Mouse (Mus musculus) midbrain, embryonic 14.5 days (tissue): ENCODE data around the gene Zfp1. TPM values are rescaled to one million over a fixed set of nuclear protein-coding genes. Genes with fewer than 3 reads are reported as not detected.

Experiments
- ATAC-seq: fragments of 200-750 bp; cut with Nextera tagmentation; 2 replicates; pipeline ENCODE4 v1.8.0; 2017; ENCODE audit warnings: moderate number of reproducible peaks, moderate library complexity; ENCODE audit not compliant: low FRiP score, low TSS enrichment
- DNase-seq: peaks from one replicate; pipeline ENCODE4 v3.0.0-alpha.2; 2015
- H3K27ac ChIP-seq: fragments of 300-500 bp; sonication (generic); replicated peaks from 2 replicates; pipeline ENCODE4 v1.5.1; 2014; ENCODE audit warnings: mild to moderate bottlenecking, low read depth, low read length, moderate library complexity
- H3K27me3 ChIP-seq: fragments of 300-500 bp; sonication (generic); 2 replicates; pipeline ENCODE4 v1.6.1; 2014; ENCODE audit warnings: low read length, control low read depth, mixed read lengths; ENCODE audit not compliant: control insufficient read depth, insufficient read depth
- H3K36me3 ChIP-seq: fragments of 300-500 bp; sonication (generic); 2 replicates; pipeline ENCODE4 v1.6.1; 2014; ENCODE audit warnings: low read length, control low read depth; ENCODE audit not compliant: control insufficient read depth, insufficient read depth
- H3K4me1 ChIP-seq: fragments of 300-500 bp; sonication (generic); 2 replicates; pipeline ENCODE4 v1.6.1; 2014; ENCODE audit warnings: mild to moderate bottlenecking, antibody characterized with exemption, low read length, control low read depth; ENCODE audit not compliant: control insufficient read depth, insufficient read depth
- H3K4me2 ChIP-seq: fragments of 300-500 bp; sonication (generic); 2 replicates; pipeline ENCODE4 v1.6.1; 2014; ENCODE audit warnings: mild to moderate bottlenecking, low read length, moderate library complexity
- H3K4me3 ChIP-seq: fragments of 300-500 bp; sonication (generic); replicated peaks from 2 replicates; pipeline ENCODE4 v1.5.1; 2014; ENCODE audit warnings: low read depth, low read length
- H3K9ac ChIP-seq: fragments of 300-500 bp; sonication (generic); replicated peaks from 2 replicates; pipeline ENCODE4 v1.6.1; 2014; ENCODE audit warnings: mild to moderate bottlenecking, low read length, moderate library complexity
- H3K9me3 ChIP-seq: fragments of 300-500 bp; sonication (generic); 2 replicates; pipeline ENCODE4 v1.6.1; 2016; ENCODE audit warnings: low read length, control low read depth, mixed read lengths; ENCODE audit not compliant: control insufficient read depth
- WGBS: fragments of 180-500 bp; shearing (Covaris S2); extraction: QIAGEN DNeasy Blood & Tissue Kit; methylation state at CpG from one replicate; pipeline ENCODE4 v1.1.7; 2014; 5-methylcytosine and 5-hydroxymethylcytosine counted together
- polyA plus RNA-seq: library from polyadenylated mRNA; unstranded; fragments of >200 nt; fragmentation: Nextera tagmentation; extraction: Ambion mirVana; gene quantifications from 2 replicates; pipeline ENCODE4 v1.2.1, GENCODE M21; 2014

Zfp1 gene
- polyA plus RNA-seq, 1 experiment from 2014 or later = 33.8 TPM

DNA sequence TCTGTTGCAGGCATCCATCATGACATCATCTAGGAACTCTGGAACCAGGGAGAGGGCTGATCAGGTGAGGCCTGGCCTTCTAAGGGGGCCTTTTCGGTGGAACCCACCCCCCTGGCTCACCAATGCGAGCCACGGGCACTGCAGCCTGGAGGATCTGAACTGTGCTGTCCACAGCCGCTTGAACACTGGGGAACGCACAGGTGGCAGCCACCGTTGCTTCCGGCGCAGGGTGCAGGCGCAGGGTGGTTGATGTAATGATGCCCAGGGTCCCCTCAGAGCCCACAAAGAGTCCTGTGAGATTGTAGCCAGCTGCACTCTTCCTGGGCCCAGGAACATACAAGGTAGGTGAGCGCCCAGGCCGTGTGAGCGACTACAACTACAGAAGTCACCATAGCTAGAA lies 14.8 kb upstream of the Zfp1 start:
- Histone ChIP-seq H3K9me3 (no peaks in the 10 kb centered on the region), H3K9ac (no peak overlapping the region), H3K4me1 (no peaks in the 10 kb centered on the region), H3K4me2 (no peak overlapping the region), H3K27me3 (no peaks in the 10 kb centered on the region), H3K27ac (no peak overlapping the region), H3K36me3 (peaks cover 17% of the 10 kb centered on the region), H3K4me3 (no peak overlapping the region)
- WGBS = 97% methylated on average over 12 of the region's 12 CpGs
- ATAC-seq = no peak
- DNase-seq = no peak

DNA sequence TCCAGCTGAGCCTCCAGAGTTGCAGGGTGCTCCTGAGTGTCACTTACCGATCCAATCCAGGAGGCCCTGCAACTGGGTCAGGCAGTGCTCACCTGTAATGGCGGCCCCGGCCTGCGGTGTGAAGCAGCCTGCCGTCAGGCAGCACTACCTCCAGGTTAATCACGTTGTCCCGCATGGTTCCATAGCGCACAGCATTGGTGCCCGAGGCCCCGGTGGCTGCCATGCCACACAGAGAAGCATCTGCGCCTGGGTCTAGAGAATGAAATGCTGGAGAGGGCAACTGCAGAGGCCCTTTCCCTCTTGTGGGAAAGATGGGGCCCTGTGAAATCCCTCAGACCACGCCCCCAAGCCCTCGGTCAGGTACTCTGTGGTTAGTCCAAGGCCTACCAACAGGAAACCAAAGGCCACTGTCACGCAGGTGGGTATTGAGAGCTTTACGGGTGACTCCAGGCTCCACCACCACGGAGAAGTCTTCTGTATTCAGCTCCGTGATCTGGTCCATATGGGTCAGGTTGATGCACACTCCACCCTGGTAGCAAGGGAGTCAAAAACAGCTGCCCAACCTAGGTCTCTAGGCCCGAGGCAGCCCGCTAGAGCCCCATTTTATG lies 14.2 kb upstream of the Zfp1 start:
- Histone ChIP-seq H3K9me3 (no peaks in the 10 kb centered on the region), H3K4me3 (no peak overlapping the region), H3K9ac (no peak overlapping the region), H3K27ac (no peak overlapping the region), H3K36me3 (peaks cover 13% of the 10 kb centered on the region), H3K4me2 (no peak overlapping the region), H3K27me3 (no peaks in the 10 kb centered on the region), H3K4me1 (no peaks in the 10 kb centered on the region)
- DNase-seq (no peak), ATAC-seq (no peak)
- WGBS = 88% methylated on average over 19 of the region's 19 CpGs

DNA sequence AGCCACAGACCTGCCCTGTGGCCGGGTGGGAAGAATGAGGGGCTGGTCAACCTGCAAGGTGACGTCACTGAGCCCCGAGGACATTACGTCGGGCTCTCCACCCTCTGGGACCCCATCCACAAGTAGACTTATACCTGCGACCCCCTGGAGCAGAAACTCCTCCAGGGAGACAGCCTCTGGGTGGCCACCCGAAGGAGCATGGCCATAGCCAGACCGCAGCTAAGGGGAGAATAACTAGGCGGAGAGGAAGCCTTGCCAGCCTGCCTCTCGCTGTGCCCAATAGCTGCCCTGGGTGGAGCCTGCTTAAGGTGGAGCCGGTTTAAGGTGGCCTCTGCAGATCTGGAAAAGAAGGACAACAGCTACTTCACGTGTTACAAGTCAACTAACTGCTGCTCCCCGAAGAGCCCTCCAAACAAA lies 13.1 kb upstream of the Zfp1 start, which contains the start of gene Ldhd:
Ldhd (minus strand) TSS at position 270 of the 417 bp plus-strand sequence.
- Histone ChIP-seq H3K27ac (no peak within 1 kb of the TSS), H3K4me3 (peak within 1 kb of the TSS; percentile 19), H3K36me3 (0 out of 2 replicates have a peak, but pooled peaks cover 10% of the 10 kb centered on the region), H3K9me3 (no peaks in the 10 kb centered on the region), H3K4me2 (peak within 1 kb of the TSS; percentile 41), H3K27me3 (no peaks in the 10 kb centered on the region), H3K9ac (no peak within 1 kb of the TSS; the same call in 1 of the 2 replicates), H3K4me1 (no peaks in the 10 kb centered on the region)
- 25% methylated on average over 13 of the region's 13 CpGs for WGBS
- ATAC-seq (no peak), DNase-seq (peak; percentile 41)

DNA sequence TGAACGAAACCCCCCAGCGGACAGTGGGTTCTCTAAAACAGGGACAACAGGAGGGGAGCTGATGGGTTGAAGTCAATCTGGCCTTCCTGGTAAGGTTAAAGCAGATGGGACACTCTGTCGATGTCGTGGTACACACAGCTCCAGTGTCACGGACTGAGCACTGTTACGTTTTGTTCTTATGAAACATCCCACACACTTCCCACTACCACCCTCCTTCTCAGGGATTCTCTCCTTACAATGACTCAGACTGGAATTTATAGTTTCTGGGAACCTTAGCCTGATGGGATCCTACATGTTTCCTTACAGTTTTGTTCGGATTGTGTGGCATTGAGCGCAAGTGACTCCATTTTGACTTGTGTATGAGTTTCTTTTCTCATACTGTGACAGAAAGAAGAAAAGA lies 11.6 kb upstream of the Zfp1 start:
- DNase-seq = no peak

DNA sequence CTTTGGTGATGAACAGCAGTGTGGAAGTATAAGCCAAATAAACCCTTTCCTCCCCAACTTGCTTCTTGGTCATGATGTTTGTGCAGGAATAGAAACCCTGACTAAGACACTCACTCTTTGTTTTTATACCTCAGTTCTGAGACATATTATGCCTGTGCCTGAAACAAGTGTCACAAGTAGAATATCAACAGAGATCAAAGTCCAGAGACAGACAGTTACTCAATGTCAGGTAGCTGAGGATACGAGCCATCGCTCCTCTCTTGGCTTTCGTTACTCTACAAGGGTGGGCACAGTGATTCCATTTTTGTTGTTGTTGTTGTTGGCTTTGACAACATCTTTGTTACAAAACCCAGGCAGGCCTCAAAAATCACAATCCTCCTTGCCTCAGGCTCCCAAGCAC lies 10.2 kb upstream of the Zfp1 start:
- Histone ChIP-seq H3K4me1 (no peaks in the 10 kb centered on the region), H3K27me3 (no peaks in the 10 kb centered on the region), H3K27ac (no peak overlapping the region), H3K9me3 (no peaks in the 10 kb centered on the region), H3K4me3 (no peak overlapping the region), H3K9ac (no peak overlapping the region), H3K36me3 (0 out of 2 replicates have a peak, but pooled peaks cover 5% of the 10 kb centered on the region), H3K4me2 (no peak overlapping the region)
- 95% methylated on average over 3 of the region's 3 CpGs for WGBS
- no peak for DNase-seq
- ATAC-seq = no peak

More for the DNA sequence above, 11.6 kb upstream of the Zfp1 start:
- Histone ChIP-seq H3K27ac (no peak overlapping the region), H3K9me3 (no peaks in the 10 kb centered on the region), H3K4me2 (no peak overlapping the region), H3K27me3 (no peaks in the 10 kb centered on the region), H3K4me1 (no peaks in the 10 kb centered on the region), H3K4me3 (no peak overlapping the region), H3K36me3 (0 out of 2 replicates have a peak, but pooled peaks cover 10% of the 10 kb centered on the region), H3K9ac (no peak overlapping the region)
- 95% methylated on average over 8 of the region's 8 CpGs for WGBS
- ATAC-seq = no peak

DNA sequence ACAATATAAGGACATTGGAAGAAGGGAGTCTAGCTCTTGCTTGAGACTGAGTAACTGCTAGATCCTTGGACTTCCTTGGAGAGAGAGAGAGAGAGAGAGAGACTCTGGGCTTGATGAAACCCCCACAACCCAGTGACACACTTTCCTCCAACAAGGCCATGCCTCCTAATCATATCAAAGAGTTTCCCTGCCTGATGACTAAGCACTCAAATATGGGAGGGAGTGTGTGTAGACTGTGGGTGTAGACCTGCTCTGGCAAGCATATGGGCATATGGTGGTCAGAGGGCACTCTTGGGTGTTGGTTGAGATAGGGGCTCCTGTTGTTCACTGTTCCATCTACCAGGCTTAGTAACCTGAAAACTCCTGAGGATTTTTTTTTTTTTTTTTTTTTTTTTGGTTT lies 5.1 kb upstream of the Zfp1 start:
- no peak overlapping the region for H3K4me3 ChIP-seq
- H3K4me1 ChIP-seq = 0 out of 2 replicates have a peak, but pooled peaks cover 5% of the 10 kb centered on the region
- ATAC-seq (no peak), DNase-seq (no peak)
- H3K9me3 ChIP-seq = no peaks in the 10 kb centered on the region
- H3K27ac ChIP-seq = no peak overlapping the region
- H3K36me3 ChIP-seq = no peaks in the 10 kb centered on the region
- no peaks in the 10 kb centered on the region for H3K27me3 ChIP-seq
- H3K9ac ChIP-seq = no peak overlapping the region
- no peak overlapping the region for H3K4me2 ChIP-seq

DNA sequence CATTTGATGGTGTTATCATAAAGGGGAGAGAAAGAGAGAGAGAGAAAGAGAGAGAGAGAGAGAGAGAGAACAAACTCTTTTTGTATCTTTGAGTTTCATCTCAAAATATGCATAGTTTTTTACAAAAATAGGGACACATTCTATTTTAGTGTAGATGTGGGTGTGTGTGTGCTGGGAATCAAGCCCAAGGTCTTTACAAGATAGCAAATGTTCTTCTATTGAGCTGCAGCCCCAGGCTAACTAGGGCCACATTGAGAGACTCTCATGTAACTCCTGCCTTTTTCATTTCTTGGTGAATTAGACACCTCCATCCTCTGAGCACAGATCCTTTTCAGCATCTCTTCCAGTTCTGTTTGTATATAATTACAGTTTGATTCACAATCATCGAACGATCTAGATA lies 2.1 kb upstream of the Zfp1 start:
- Histone ChIP-seq H3K9me3 (no peaks in the 10 kb centered on the region), H3K27me3 (no peaks in the 10 kb centered on the region), H3K36me3 (no peaks in the 10 kb centered on the region), H3K27ac (no peak overlapping the region), H3K9ac (no peak overlapping the region), H3K4me2 (no peak overlapping the region), H3K4me3 (no peak overlapping the region), H3K4me1 (0 out of 2 replicates have a peak, but pooled peaks cover 8% of the 10 kb centered on the region)
- ATAC-seq (no peak), DNase-seq (no peak)
- WGBS = 98% methylated on average over 2 of the region's 2 CpGs

DNA sequence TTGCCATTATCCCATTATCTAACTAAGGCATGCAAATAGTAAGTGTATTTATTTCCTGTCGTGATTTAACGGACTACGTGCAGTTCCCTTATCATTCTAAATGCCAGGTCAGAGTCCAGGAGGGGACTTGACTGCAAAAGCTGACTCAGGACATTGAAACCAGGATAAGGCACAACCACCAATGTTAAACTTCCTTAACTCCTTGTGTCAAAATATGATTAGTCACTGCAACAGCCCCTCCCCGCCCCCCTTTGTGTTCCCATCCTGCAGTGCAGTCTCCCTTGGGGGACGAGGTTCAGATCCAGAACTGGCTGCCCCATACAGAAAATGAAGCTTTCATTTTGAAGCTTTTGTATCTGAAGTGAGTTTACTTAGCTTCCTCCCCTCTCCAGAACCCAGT lies 705 bp upstream of the Zfp1 start:
- Histone ChIP-seq H3K9ac (no peak overlapping the region), H3K9me3 (no peaks in the 10 kb centered on the region), H3K27me3 (no peaks in the 10 kb centered on the region), H3K36me3 (no peaks in the 10 kb centered on the region), H3K27ac (no peak overlapping the region), H3K4me1 (0 out of 2 replicates have a peak, but pooled peaks cover 8% of the 10 kb centered on the region), H3K4me2 (peak overlapping the region; percentile 64), H3K4me3 (no peak overlapping the region)
- ATAC-seq (no peak), DNase-seq (no peak)
- 67% methylated on average over 5 of the region's 5 CpGs for WGBS

DNA sequence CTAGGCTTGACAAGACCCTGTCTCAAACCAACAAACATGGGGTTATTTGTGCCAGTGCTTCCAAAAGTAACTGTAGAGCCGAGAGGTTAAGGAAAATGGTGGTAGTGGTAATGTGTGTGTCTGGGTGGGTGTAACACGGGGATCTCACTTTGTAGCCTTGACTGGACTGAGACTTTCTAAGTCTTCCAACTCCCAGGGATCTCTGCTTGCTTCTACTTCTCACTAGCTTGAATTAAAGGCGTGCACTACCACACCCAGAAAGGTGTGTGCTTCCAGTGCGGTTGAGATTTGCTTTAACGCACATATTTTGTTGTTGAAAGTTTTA lies 300 bp upstream of the Zfp1 start:
- H3K9ac ChIP-seq = peak overlapping the region; percentile 83
- H3K36me3 ChIP-seq = no peaks in the 10 kb centered on the region
- peak overlapping the region; percentile 94; the same call in 1 of the 2 replicates for H3K27ac ChIP-seq
- H3K4me3 ChIP-seq = peak overlapping the region; percentile 88
- 0 out of 2 replicates have a peak, but pooled peaks cover 8% of the 10 kb centered on the region for H3K4me1 ChIP-seq
- DNase-seq = no peak
- H3K27me3 ChIP-seq = no peaks in the 10 kb centered on the region
- WGBS = 20% methylated on average over 5 of the region's 5 CpGs
- H3K9me3 ChIP-seq = no peaks in the 10 kb centered on the region
- ATAC-seq = peak; percentile 29
- H3K4me2 ChIP-seq = peak overlapping the region; percentile 64
